Mouse (Mus musculus) kidney, postnatal 10 days (tissue): Measurements from ENCODE around the gene Ift43.

ENCODE experiments used
- DNase-seq: peaks from one replicate; pipeline ENCODE4 v3.0.0; 2021; ENCODE audit warnings: mixed read lengths

Ift43 gene

GRCm38 (mm10) chr12:86176675-86177339 lies 94.5 kb downstream of the Ift43 start:
- DNase-seq = no peak

GRCm38 (mm10) chr12:86179266-86179665 lies 96.9 kb downstream of the Ift43 start:
- no peak for DNase-seq

DNA sequence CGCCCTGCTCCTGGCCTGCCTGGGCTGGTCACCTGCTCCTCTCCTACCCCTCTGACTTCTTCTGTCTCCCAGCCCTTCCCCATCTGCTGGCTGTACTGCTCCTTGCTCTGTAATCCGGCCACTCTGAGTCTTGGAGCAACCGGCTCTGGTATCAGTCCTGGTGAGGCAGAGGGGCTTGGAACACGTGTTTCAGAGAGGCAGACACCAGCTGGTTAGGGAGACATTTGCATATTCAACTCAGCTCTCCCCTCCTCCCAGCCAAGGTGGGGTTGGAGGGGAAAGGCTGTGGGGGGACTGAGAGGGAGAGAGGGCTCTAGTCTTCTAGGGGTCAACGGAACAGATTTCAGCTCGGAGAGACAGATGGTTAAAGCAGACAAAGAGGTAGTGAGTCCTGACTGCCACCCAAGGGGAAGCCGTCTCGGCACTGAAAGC lies 99.0 kb downstream of the Ift43 start:
- DNase-seq = no peak

- DNase-seq = no peak
These were observed 99.5 kb downstream of the Ift43 start for GRCm38 (mm10) chr12:86181879-86182278.

DNA sequence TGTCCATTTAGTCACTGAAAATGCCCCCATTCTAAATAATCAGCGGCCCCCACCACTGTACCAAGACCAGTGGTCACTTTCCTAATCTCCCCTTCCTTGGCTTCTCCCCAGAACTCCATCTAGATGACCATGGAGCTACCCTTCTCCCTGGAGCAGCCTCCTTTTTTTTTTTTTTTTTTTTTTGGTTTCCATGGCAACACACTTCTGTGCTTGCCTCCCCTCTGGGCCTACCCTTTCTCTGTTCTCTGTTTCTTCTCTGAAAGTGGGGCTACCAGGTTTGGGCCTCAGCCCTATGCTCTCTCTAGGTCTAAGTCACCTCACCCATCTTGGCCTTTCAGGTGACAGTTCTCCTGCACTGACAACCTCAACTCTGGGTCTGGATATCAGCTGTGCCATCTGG lies 100.1 kb downstream of the Ift43 start:
- no peak for DNase-seq

GRCm38 (mm10) chr12:86188161-86188560 lies 105.8 kb downstream of the Ift43 start:
- no peak for DNase-seq

DNA sequence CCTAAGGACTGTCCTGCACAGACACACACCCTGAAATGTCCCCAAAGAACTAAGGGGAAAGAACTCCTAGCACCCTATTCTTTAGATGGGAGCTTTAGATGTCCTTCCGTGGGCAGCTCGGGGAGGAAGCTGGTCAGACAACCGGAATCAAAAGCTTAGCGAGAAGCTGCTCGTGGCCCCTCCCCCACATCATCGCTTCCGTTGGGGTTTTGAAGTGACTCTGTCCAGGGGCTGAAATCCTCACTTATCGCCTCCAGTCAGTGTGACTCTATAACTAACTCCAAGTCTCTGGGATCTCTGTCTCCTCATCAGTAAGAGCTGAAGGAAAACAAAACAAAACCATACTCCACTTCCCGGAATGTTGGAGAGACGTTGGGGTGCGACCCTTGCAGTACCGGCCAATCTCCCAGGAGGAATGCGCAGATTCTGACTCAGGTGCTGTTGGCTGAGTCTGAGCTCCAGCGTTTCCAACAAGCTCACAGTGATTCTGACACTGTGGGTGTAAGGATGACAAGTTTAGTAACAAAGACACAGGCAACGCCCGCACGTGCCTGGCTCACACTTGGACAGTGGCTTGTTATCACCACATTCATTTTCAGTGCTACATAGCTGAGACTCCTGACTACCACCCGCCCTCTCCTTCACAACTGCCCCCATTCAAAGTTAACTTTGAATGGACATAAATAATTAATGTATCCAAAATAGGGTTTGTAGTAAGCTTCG lies 107.4 kb downstream of the Ift43 start:
- DNase-seq = peak; percentile 71

DNA sequence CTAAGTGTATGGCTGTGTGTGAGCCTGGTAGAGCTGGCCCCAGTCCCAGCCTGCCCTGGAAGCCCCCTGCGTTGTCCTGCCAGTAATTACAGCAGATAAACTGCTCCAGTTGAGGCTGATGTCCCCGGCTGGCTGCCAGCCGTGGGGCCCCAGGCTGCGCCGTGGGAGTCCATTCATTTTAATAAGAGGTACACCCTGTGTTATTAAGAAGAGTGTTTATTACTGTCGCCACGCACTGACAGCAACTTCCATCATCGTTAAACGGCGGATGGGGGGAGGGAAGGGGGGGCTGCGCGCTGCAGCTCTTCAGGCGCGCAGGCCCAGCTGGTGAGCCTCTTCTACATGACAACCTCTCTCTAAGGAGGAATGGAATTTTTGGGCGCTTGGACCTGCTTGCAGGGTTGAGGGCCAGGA lies 109.7 kb downstream of the Ift43 start:
- peak; percentile 22 for DNase-seq

- no peak for DNase-seq
These were observed 114.6 kb downstream of the Ift43 start for GRCm38 (mm10) chr12:86196944-86197343.

- no peak for DNase-seq
These were observed 121.2 kb downstream of the Ift43 start for GRCm38 (mm10) chr12:86203443-86204057.

DNA sequence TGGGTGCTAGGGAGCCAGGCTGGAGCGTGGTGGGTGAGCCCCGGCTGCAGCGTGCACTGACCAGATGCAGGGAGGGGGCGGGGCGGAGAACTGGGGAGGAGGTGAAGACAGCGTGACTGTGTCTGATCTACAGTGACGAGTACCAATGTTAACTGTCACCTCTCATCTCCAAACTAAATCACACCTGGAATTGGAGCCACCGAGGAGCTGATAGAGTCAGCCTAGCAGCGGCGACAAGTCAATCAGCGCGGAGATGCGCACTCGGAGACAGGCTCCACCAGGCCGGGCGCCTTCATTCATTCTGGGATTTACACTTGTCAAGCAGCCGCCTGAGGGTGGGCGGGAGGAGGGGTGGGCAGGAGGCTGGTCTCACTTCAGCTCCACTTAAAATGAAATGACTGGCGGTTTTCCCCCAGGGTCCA lies 128.8 kb downstream of the Ift43 start:
- DNase-seq = no peak
